8 mouse cellular contexts compared by ENCODE assay signal in genomic region chr5:92138093-92138621, GRCm38 (mm10). TPM values are rescaled to one million over a fixed set of nuclear protein-coding genes. Genes with fewer than 3 reads are reported as not detected.
DNase-seq lines count a peak whose midpoint lies in the region; ATAC-seq lines count a peak whose summit lies in the region.

No protein-coding gene starts in this region.

- 0 out of 2 replicates have a peak, but pooled peaks cover 3% of the 10 kb centered on the region for H3K36me3 ChIP-seq in hindbrain, embryonic 14.5 days (replicated peaks; ENCODE audit: control insufficient read depth, insufficient read depth)
- no peaks in the 10 kb centered on the region for H3K36me3 ChIP-seq in midbrain, embryonic 14.5 days (ENCODE audit: control insufficient read depth, insufficient read depth, low read length)

- no peaks in the 10 kb centered on the region for H3K9me3 ChIP-seq in hindbrain, embryonic 14.5 days (ENCODE audit: control insufficient read depth, low read length)
- no peaks in the 10 kb centered on the region for H3K9me3 ChIP-seq in midbrain, embryonic 14.5 days (ENCODE audit: control insufficient read depth, low read length)

- H3K9ac ChIP-seq in hindbrain, embryonic 14.5 days, result peak overlapping the region; percentile 88
- peak overlapping the region; percentile 82 for H3K9ac ChIP-seq in midbrain, embryonic 14.5 days (replicated peaks; ENCODE audit: low read length)

- no peaks in the 10 kb centered on the region for H3K27me3 ChIP-seq in hindbrain, embryonic 14.5 days (ENCODE audit: control insufficient read depth, insufficient read depth, low read length)
- no peaks in the 10 kb centered on the region for H3K27me3 ChIP-seq in midbrain, embryonic 14.5 days (ENCODE audit: control insufficient read depth, insufficient read depth, low read length)

- DNase-seq in layer of hippocampus, adult 9-11 months, result peak; percentile 26
- DNase-seq in layer of hippocampus, adult 8-10 months (ENCODE audit: low spot score in 2 of 2), result no peak
- peak; percentile 35 for DNase-seq in brain, adult 2 months (ENCODE audit: low read depth, low spot score)
- DNase-seq in hindbrain, embryonic 14.5 days (ENCODE audit: low spot score), result peak; percentile 26
- peak; percentile 70 for DNase-seq in liver
- peak; percentile 67 for DNase-seq in midbrain, embryonic 14.5 days
- DNase-seq in testis, postnatal 10 days (ENCODE audit: low spot score), result peak; percentile 73

- WGBS in hindbrain, embryonic 14.5 days, result under 1% methylated on average over 43 of the region's 43 CpGs
- 0% methylated on average over 33 of the region's 43 CpGs for WGBS in midbrain, embryonic 14.5 days

- peak overlapping the region; percentile 88 for H3K27ac ChIP-seq in hindbrain, embryonic 14.5 days
- peak overlapping the region; percentile 85 for H3K27ac ChIP-seq in midbrain, embryonic 14.5 days (replicated peaks; ENCODE audit: low read depth, low read length)

- peak overlapping the region; percentile 76 for H3K4me2 ChIP-seq in hindbrain, embryonic 14.5 days (replicated peaks)
- peak overlapping the region; percentile 78 for H3K4me2 ChIP-seq in midbrain, embryonic 14.5 days (ENCODE audit: low read length)

- H3K4me3 ChIP-seq in hindbrain, embryonic 14.5 days (replicated peaks; ENCODE audit: low read length), result peak overlapping the region; percentile 93
- H3K4me3 ChIP-seq in midbrain, embryonic 14.5 days (replicated peaks; ENCODE audit: low read depth, low read length), result peak overlapping the region; percentile 90

- peaks cover 30% of the 10 kb centered on the region for H3K4me1 ChIP-seq in hindbrain, embryonic 14.5 days (replicated peaks; ENCODE audit: control insufficient read depth, insufficient read depth, low read length)
- H3K4me1 ChIP-seq in midbrain, embryonic 14.5 days (ENCODE audit: control insufficient read depth, insufficient read depth, low read length), result peaks cover 26% of the 10 kb centered on the region

- ATAC-seq in frontal cortex, adult (ENCODE audit: low TSS enrichment), result peak; percentile 32
- ATAC-seq in hindbrain, embryonic 14.5 days (ENCODE audit: low FRiP score), result peak; percentile 83
- ATAC-seq in midbrain, embryonic 14.5 days (ENCODE audit: low FRiP score, low TSS enrichment), result peak; percentile 77

RNA-seq across cellular contexts. Expression of gene Uso1, which starts 0.4 kb away (rescaled TPM):
- total RNA-seq in layer of hippocampus, adult 8-10 months (2022), result 10 to 100 TPM; 69.7 to 86.9 (median 81.0) TPM
- 27.4 and 30.9 TPM in 2 replicates for polyA plus RNA-seq in hindbrain, embryonic 14.5 days (2014; fragmentation: Nextera tagmentation; extraction: Ambion mirVana)
- polyA plus RNA-seq in midbrain, embryonic 14.5 days (2014; fragmentation: Nextera tagmentation; extraction: Ambion mirVana), result 32.9 and 34.4 TPM in 2 replicates

RNA-seq across cellular contexts. Expression of gene G3bp2, which starts 54.6 kb away (rescaled TPM):
- 100 to 1,000 TPM; 212 to 259 (median 233) TPM for total RNA-seq in layer of hippocampus, adult 8-10 months (2022)
- polyA plus RNA-seq in hindbrain, embryonic 14.5 days (2014; fragmentation: Nextera tagmentation; extraction: Ambion mirVana), result 377 and 384 TPM in 2 replicates
- 377 and 407 TPM in 2 replicates for polyA plus RNA-seq in midbrain, embryonic 14.5 days (2014; fragmentation: Nextera tagmentation; extraction: Ambion mirVana)

Comparison
In these comparisons a context has a peak if more than half of its experiments do, and no peak if none do; other contexts are left out.
1. DNase-seq: peak in layer of hippocampus, adult 9-11 months (single experiment), brain, adult 2 months (single experiment), hindbrain, embryonic 14.5 days (single experiment), liver (single experiment), midbrain, embryonic 14.5 days (single experiment) and testis, postnatal 10 days (single experiment); none in layer of hippocampus, adult 8-10 months (0 of 2).
2. ATAC-seq: peak in every context shown above with its lines; median percentile 83 in hindbrain, embryonic 14.5 days; 77 in midbrain, embryonic 14.5 days; 32 in frontal cortex, adult.